Mouse (Mus musculus): ENCODE measurements around the gene Scrn1.

Gene Scrn1

GRCm38 (mm10) chr6:54471866-54472265, 94.4 kb downstream of the Scrn1 start:
- DNase-seq: no peak

- DNase-seq: no peak
Observed at GRCm38 (mm10) chr6:54467371-54467770, 98.9 kb downstream of the Scrn1 start.

GRCm38 (mm10) chr6:54464926-54465325, 101.4 kb downstream of the Scrn1 start:
- no peak for DNase-seq

GRCm38 (mm10) chr6:54463701-54464458, 102.4 kb downstream of the Scrn1 start:
- peak; percentile 53 to 64 for DNase-seq

GRCm38 (mm10) chr6:54462766-54463165, 103.5 kb downstream of the Scrn1 start:
- DNase-seq: peak; percentile 54 to 65

GRCm38 (mm10) chr6:54460915-54461671, 105.2 kb downstream of the Scrn1 start:
- DNase-seq: peak; percentile 81

GRCm38 (mm10) chr6:54460172-54460914, 105.9 kb downstream of the Scrn1 start:
- peak; percentile 41 to 57 for DNase-seq

- DNase-seq: no peak
Observed at GRCm38 (mm10) chr6:54459661-54460060, 106.6 kb downstream of the Scrn1 start.
